Mouse (Mus musculus) common myeloid progenitor, adult 5-6 weeks (primary cell): ENCODE results near the gene Hist1h2br. TPM values are rescaled to one million over a fixed set of nuclear protein-coding genes. Genes with fewer than 3 reads are reported as not detected.

Experiments used
- ATAC-seq: replicated peaks from 2 replicates; pipeline ENCODE4 v1.8.0; 2016; ENCODE audit warnings: low read depth, mild to moderate bottlenecking, moderate TSS enrichment, inconsistent platforms; ENCODE audit not compliant: poor library complexity, severe bottlenecking
- total RNA-seq: library from RNA; stranded (forward); fragments of 200-1000, 187-1606 nt; gene quantifications from 2 replicates; pipeline ENCODE4 v1.2.3, GENCODE M21; 2017

Hist1h2br gene
- 234 and 268 TPM in 2 replicates for total RNA-seq

- peak; percentile 71 for ATAC-seq
Measured at GRCm38 (mm10) chr13:21833461-21833860, at the start of gene Hist1h2br, which contains the start of gene Hist1h2ap. Hist1h2br (plus strand) TSS chr13:21833743. Hist1h2ap (minus strand) TSS chr13:21833507.

GRCm38 (mm10) chr13:21784311-21784710 lies 49.2 kb upstream of the Hist1h2br start:
- ATAC-seq: no peak

- ATAC-seq: no peak
Measured at GRCm38 (mm10) chr13:21786189-21786898, 47.2 kb upstream of the Hist1h2br start.

- peak; percentile 86 for ATAC-seq
Measured at GRCm38 (mm10) chr13:21786899-21787629, 46.5 kb upstream of the Hist1h2br start, which contains the start of the genes Hist1h2an and Hist1h2bp. Hist1h2an (minus strand) TSS chr13:21787218. Hist1h2bp (plus strand) TSS chr13:21787461.

GRCm38 (mm10) chr13:21787760-21788593 lies 45.6 kb upstream of the Hist1h2br start:
- ATAC-seq: no peak

GRCm38 (mm10) chr13:21789925-21790324 lies 43.6 kb upstream of the Hist1h2br start:
- ATAC-seq: no peak

- no peak for ATAC-seq
Measured at GRCm38 (mm10) chr13:21790601-21791283, 42.8 kb upstream of the Hist1h2br start.

- no peak for ATAC-seq
Measured at GRCm38 (mm10) chr13:21795584-21795983, 38.0 kb upstream of the Hist1h2br start.

GRCm38 (mm10) chr13:21797163-21797562 lies 36.4 kb upstream of the Hist1h2br start:
- ATAC-seq: peak; percentile 98

- ATAC-seq: peak; percentile 94
Measured at GRCm38 (mm10) chr13:21803058-21803457, 30.5 kb upstream of the Hist1h2br start.

- peak; percentile 78 for ATAC-seq
Measured at GRCm38 (mm10) chr13:21810073-21810472, 23.5 kb upstream of the Hist1h2br start, which contains the start of the genes Hist1h2bq and Hist1h2ao. Hist1h2bq (minus strand) TSS chr13:21810197. Hist1h2ao (plus strand) TSS chr13:21810465.

GRCm38 (mm10) chr13:21811074-21811473 lies 22.5 kb upstream of the Hist1h2br start:
- ATAC-seq: peak; percentile 16

- ATAC-seq: peak; percentile 52
Measured at GRCm38 (mm10) chr13:21811539-21811938, 22.0 kb upstream of the Hist1h2br start, which contains the start of gene Hist1h4m. Hist1h4m (plus strand) TSS chr13:21811746.

- peak; percentile 36 for ATAC-seq
Measured at GRCm38 (mm10) chr13:21812092-21812491, 21.5 kb upstream of the Hist1h2br start.

- peak; percentile 76 for ATAC-seq
Measured at GRCm38 (mm10) chr13:21820082-21820890, 13.3 kb upstream of the Hist1h2br start.

GRCm38 (mm10) chr13:21828511-21828910 lies 5.0 kb upstream of the Hist1h2br start:
- no peak for ATAC-seq

- ATAC-seq: no peak
Measured at GRCm38 (mm10) chr13:21830344-21830743, 3.2 kb upstream of the Hist1h2br start.
